Mouse (Mus musculus): ENCODE results near the gene Tmem189.

DNA sequence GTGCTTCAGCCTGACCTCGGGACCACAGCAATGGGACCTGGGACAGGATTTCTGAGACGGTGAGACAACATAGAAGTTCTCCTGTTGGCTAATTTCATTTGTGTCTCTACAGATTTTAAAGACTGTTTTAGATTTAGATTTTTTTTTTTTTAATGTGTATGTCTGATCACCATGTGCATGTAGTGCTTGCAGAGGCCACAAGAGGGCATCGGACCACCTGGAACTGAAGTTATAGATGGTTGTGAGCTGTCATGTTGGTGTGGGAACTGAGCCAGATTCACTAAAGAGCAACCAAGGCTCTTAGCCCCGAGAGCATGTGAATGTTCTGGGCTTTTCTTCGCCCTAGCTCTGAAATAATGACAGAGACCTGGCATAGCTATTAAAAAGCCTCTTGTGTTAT lies 9.0 kb downstream of the Tmem189 start:
- TF ChIP-seq CTCF (IDR thresholded peaks at IDR 0.05; ENCODE audit: low read depth) (peak; percentile 57), EP300 (IDR thresholded peaks at IDR 0.05; ENCODE audit: low read depth) (no peak)

All from heart, postnatal 0 days (tissue).